Mouse (Mus musculus): ENCODE results near the gene Cirbp.

The Cirbp gene

GRCm38 (mm10) chr10:80137626-80138552 lies 27.9 kb upstream of the Cirbp start:
- peak; percentile 48 for DNase-seq (ENCODE audit: low spot score)

GRCm38 (mm10) chr10:80138553-80139438 lies 27.0 kb upstream of the Cirbp start, which contains the start of gene Atp5d:
TSS of gene Atp5d (plus strand) at chr10:80138632.
- DNase-seq (ENCODE audit: low spot score) = peak; percentile 58

- peak; percentile 16 for DNase-seq (ENCODE audit: low spot score)
Observed at GRCm38 (mm10) chr10:80139439-80139775, 26.4 kb upstream of the Cirbp start.

- DNase-seq (ENCODE audit: low spot score) = no peak
Observed at GRCm38 (mm10) chr10:80139975-80140665, 25.7 kb upstream of the Cirbp start.

GRCm38 (mm10) chr10:80140666-80141035 lies 25.1 kb upstream of the Cirbp start, which contains the start of gene Cbarp:
TSS of gene Cbarp (minus strand) at chr10:80140835.
- no peak for DNase-seq (ENCODE audit: low spot score)

GRCm38 (mm10) chr10:80141243-80141642 lies 24.5 kb upstream of the Cirbp start:
- DNase-seq (ENCODE audit: low spot score) = peak; percentile 96

- peak; percentile 97 for DNase-seq (ENCODE audit: low spot score)
Observed at GRCm38 (mm10) chr10:80141786-80142529, 23.8 kb upstream of the Cirbp start.

- DNase-seq (ENCODE audit: low spot score) = no peak
Observed at GRCm38 (mm10) chr10:80142530-80142925, 23.3 kb upstream of the Cirbp start.

GRCm38 (mm10) chr10:80143664-80144063 lies 22.1 kb upstream of the Cirbp start:
- DNase-seq (ENCODE audit: low spot score) = no peak

GRCm38 (mm10) chr10:80144159-80144558 lies 21.6 kb upstream of the Cirbp start:
- DNase-seq (ENCODE audit: low spot score) = no peak

- DNase-seq (ENCODE audit: low spot score) = peak; percentile 81
Observed at GRCm38 (mm10) chr10:80144864-80145838, 20.6 kb upstream of the Cirbp start.

GRCm38 (mm10) chr10:80145896-80146295 lies 19.9 kb upstream of the Cirbp start:
- DNase-seq (ENCODE audit: low spot score) = peak; percentile 57

- DNase-seq (ENCODE audit: low spot score) = no peak
Observed at GRCm38 (mm10) chr10:80146568-80147011, 19.2 kb upstream of the Cirbp start.

- DNase-seq (ENCODE audit: low spot score) = no peak
Observed at GRCm38 (mm10) chr10:80147146-80147718, 18.6 kb upstream of the Cirbp start.

- DNase-seq (ENCODE audit: low spot score) = peak; percentile 86
Observed at GRCm38 (mm10) chr10:80147719-80148601, 17.8 kb upstream of the Cirbp start, which contains the start of gene Midn. TSS of gene Midn (plus strand) at chr10:80148272.

GRCm38 (mm10) chr10:80148610-80149290 lies 17.0 kb upstream of the Cirbp start:
- peak; percentile 95 for DNase-seq (ENCODE audit: low spot score)

GRCm38 (mm10) chr10:80149291-80150225 lies 16.2 kb upstream of the Cirbp start:
- DNase-seq (ENCODE audit: low spot score) = peak; percentile 97
